24 mouse cellular contexts compared by ENCODE assay signal in genomic region chr5:141651690-141652377, GRCm38 (mm10).
"Had no signal": no experiment of that assay in that cellular context is flagged by ENCODE, and none has a peak within 500 bp of the region (broad histone marks: within the 10 kb centered on the region; RNA-seq: fewer than 3 reads in every experiment).

No protein-coding gene starts in this region.

- H3K27ac ChIP-seq: gastrocnemius, adult 2 months; heart, embryonic 10.5 days; hindbrain, embryonic 13.5 days; hindbrain, embryonic 15.5 days; hindbrain, postnatal 0 days; kidney, embryonic 15.5 days; kidney, postnatal 0 days; layer of hippocampus, adult 2 months; left cerebral cortex, adult 2 months; limb, embryonic 10.5 days; limb, embryonic 12.5 days; liver, embryonic 13.5 days; liver, embryonic 15.5 days had no signal

- ATAC-seq: forebrain, embryonic 16.5 days; hindbrain, postnatal 0 days had no signal

- H3K27me3 ChIP-seq: heart, embryonic 12.5 days; hindbrain, embryonic 13.5 days; hindbrain, embryonic 15.5 days; kidney, embryonic 15.5 days; limb, embryonic 12.5 days; liver, embryonic 13.5 days; liver, embryonic 15.5 days had no signal

- H3K4me1 ChIP-seq: hindbrain, embryonic 13.5 days; hindbrain, embryonic 15.5 days; kidney, embryonic 15.5 days; limb, embryonic 12.5 days; liver, embryonic 13.5 days; liver, embryonic 15.5 days had no signal

- DNase-seq: gastrocnemius, adult 2 months; gastrocnemius, postnatal 10 days; gastrocnemius, postnatal 36 days; heart, adult 18-20 months; heart, postnatal 10 days; heart, postnatal 36 days; kidney, adult 18-20 months; kidney, adult 9 months; kidney, postnatal 14 days; liver; liver, embryonic 13.5 days had no signal

- H3K9me3 ChIP-seq: heart, embryonic 10.5 days; heart, embryonic 12.5 days; hindbrain, embryonic 13.5 days; hindbrain, embryonic 15.5 days; kidney, embryonic 15.5 days; limb, embryonic 10.5 days; limb, embryonic 12.5 days; liver, embryonic 13.5 days; liver, embryonic 15.5 days had no signal

- H3K4me3 ChIP-seq: gastrocnemius, adult 2 months; heart, embryonic 10.5 days; heart, embryonic 12.5 days; hindbrain, embryonic 13.5 days; hindbrain, embryonic 15.5 days; kidney, embryonic 15.5 days; layer of hippocampus, adult 2 months; left cerebral cortex, adult 2 months; limb, embryonic 10.5 days; limb, embryonic 12.5 days; liver, embryonic 13.5 days; liver, embryonic 15.5 days had no signal

- H3K4me2 ChIP-seq: heart, embryonic 12.5 days; hindbrain, embryonic 13.5 days; hindbrain, embryonic 15.5 days; kidney, embryonic 15.5 days; limb, embryonic 12.5 days; liver, embryonic 13.5 days; liver, embryonic 15.5 days had no signal

- H3K36me3 ChIP-seq: heart, embryonic 10.5 days; heart, embryonic 12.5 days; hindbrain, embryonic 13.5 days; hindbrain, embryonic 15.5 days; kidney, embryonic 15.5 days; limb, embryonic 10.5 days; limb, embryonic 12.5 days; liver, embryonic 13.5 days; liver, embryonic 15.5 days had no signal

- H3K9ac ChIP-seq: heart, embryonic 12.5 days; hindbrain, embryonic 13.5 days; hindbrain, embryonic 15.5 days; kidney, embryonic 15.5 days; limb, embryonic 12.5 days; liver, embryonic 13.5 days; liver, embryonic 15.5 days had no signal
